Mouse (Mus musculus) midbrain, embryonic 10.5 days (tissue): Measurements from ENCODE around the gene Sema3b. TPM values are rescaled to one million over a fixed set of nuclear protein-coding genes. Genes with fewer than 3 reads are reported as not detected.

ENCODE experiments used
- DNase-seq: peaks from one replicate; pipeline ENCODE4 v3.0.0-alpha.2; 2017; ENCODE audit warnings: low spot score
- H3K27ac ChIP-seq: fragments of 300-500 bp; sonication (generic); replicated peaks from 2 replicates; pipeline ENCODE4 v1.5.1; 2016; ENCODE audit warnings: mild to moderate bottlenecking
- H3K27me3 ChIP-seq: fragments of 300-500 bp; sonication (generic); 2 replicates; pipeline ENCODE4 v1.6.1; 2016; ENCODE audit warnings: low read depth, mild to moderate bottlenecking; ENCODE audit not compliant: poor library complexity, severe bottlenecking
- H3K36me3 ChIP-seq: fragments of 300-500 bp; sonication (generic); 2 replicates; pipeline ENCODE4 v1.6.1; 2016; ENCODE audit warnings: mild to moderate bottlenecking, moderate library complexity
- H3K4me1 ChIP-seq: fragments of 300-500 bp; sonication (generic); 2 replicates; pipeline ENCODE4 v1.6.1; 2016
- H3K4me3 ChIP-seq: fragments of 300-500 bp; sonication (generic); 2 replicates; pipeline ENCODE4 v1.5.1; 2016; ENCODE audit warnings: mild to moderate bottlenecking, moderate library complexity
- H3K9me3 ChIP-seq: fragments of 300-500 bp; sonication (generic); replicated peaks from 2 replicates; pipeline ENCODE4 v1.6.1; 2016; ENCODE audit warnings: mild to moderate bottlenecking
- WGBS: fragments of 180-500 bp; shearing (Covaris S2); methylation state at CpG from one replicate; pipeline ENCODE4 v1.1.7; 2016; 5-methylcytosine and 5-hydroxymethylcytosine counted together
- polyA plus RNA-seq: library from polyadenylated mRNA; unstranded; fragments of >200 nt; fragmentation: Nextera tagmentation; extraction: Ambion mirVana; gene quantifications from 2 replicates; pipeline ENCODE4 v1.2.1, GENCODE M21; 2016

The Sema3b gene
- polyA plus RNA-seq, 1 experiment from 2014 or later = 1.8 TPM

GRCm38 (mm10) chr9:107643544-107644214 is 34.6 kb upstream of the Sema3b start:
- 0 out of 2 replicates have a peak, but pooled peaks cover 5% of the 10 kb centered on the region for H3K27me3 ChIP-seq
- peaks cover 53% of the 10 kb centered on the region for H3K4me1 ChIP-seq
- 93% methylated on average over 13 of the region's 13 CpGs for WGBS
- no peaks in the 10 kb centered on the region for H3K9me3 ChIP-seq
- H3K4me3 ChIP-seq = peak overlapping the region; percentile 54
- peak overlapping the region; percentile 90 for H3K27ac ChIP-seq
- no peak for DNase-seq
- no peaks in the 10 kb centered on the region for H3K36me3 ChIP-seq

GRCm38 (mm10) chr9:107641666-107642065 is 32.6 kb upstream of the Sema3b start:
- DNase-seq = no peak
- Histone ChIP-seq H3K4me3 (0 out of 2 replicates have a peak overlapping the region, but pooled peaks have one; percentile 1), H3K9me3 (no peaks in the 10 kb centered on the region), H3K27ac (peak overlapping the region; percentile 83), H3K36me3 (no peaks in the 10 kb centered on the region), H3K4me1 (peaks cover 69% of the 10 kb centered on the region), H3K27me3 (0 out of 2 replicates have a peak, but pooled peaks cover 5% of the 10 kb centered on the region)
- WGBS = 35% methylated on average over 8 of the region's 8 CpGs

- 30% methylated on average over 8 of the region's 8 CpGs for WGBS
- peaks cover 80% of the 10 kb centered on the region for H3K4me1 ChIP-seq
- no peaks in the 10 kb centered on the region for H3K36me3 ChIP-seq
- DNase-seq = no peak
- peak overlapping the region; percentile 9; the same call in 1 of the 2 replicates for H3K4me3 ChIP-seq
- 0 out of 2 replicates have a peak, but pooled peaks cover 4% of the 10 kb centered on the region for H3K27me3 ChIP-seq
- H3K27ac ChIP-seq = peak overlapping the region; percentile 83
- no peaks in the 10 kb centered on the region for H3K9me3 ChIP-seq
These were observed 31.3 kb upstream of the Sema3b start for GRCm38 (mm10) chr9:107640257-107640772.

GRCm38 (mm10) chr9:107637070-107637469 is 28.0 kb upstream of the Sema3b start:
- WGBS = 12% methylated on average over 7 of the region's 7 CpGs
- Histone ChIP-seq H3K9me3 (no peaks in the 10 kb centered on the region), H3K4me3 (peak overlapping the region; percentile 39), H3K4me1 (peaks cover 90% of the 10 kb centered on the region), H3K27ac (peak overlapping the region; percentile 98), H3K27me3 (no peaks in the 10 kb centered on the region), H3K36me3 (peaks cover 14% of the 10 kb centered on the region)
- peak; percentile 89 for DNase-seq

- Histone ChIP-seq H3K27me3 (no peaks in the 10 kb centered on the region), H3K36me3 (peaks cover 19% of the 10 kb centered on the region), H3K9me3 (no peaks in the 10 kb centered on the region), H3K27ac (peak within 1 kb of the TSS; percentile 98), H3K4me1 (peaks cover 90% of the 10 kb centered on the region), H3K4me3 (peak within 1 kb of the TSS; percentile 94)
- 3% methylated on average over 38 of the region's 38 CpGs for WGBS
- DNase-seq = peak; percentile 97
These were observed 26.4 kb upstream of the Sema3b start, which contains the start of gene Gnai2 for GRCm38 (mm10) chr9:107635279-107636028. Gene Gnai2, minus strand, starts transcription at chr9:107635367.

- Histone ChIP-seq H3K27me3 (no peaks in the 10 kb centered on the region), H3K4me3 (peak overlapping the region; percentile 94), H3K4me1 (peaks cover 90% of the 10 kb centered on the region), H3K9me3 (no peaks in the 10 kb centered on the region), H3K27ac (peak overlapping the region; percentile 98), H3K36me3 (peaks cover 19% of the 10 kb centered on the region)
- DNase-seq = no peak
- WGBS = under 1% methylated on average over 35 of the region's 35 CpGs
These were observed 25.6 kb upstream of the Sema3b start for GRCm38 (mm10) chr9:107634406-107635278.

- 1% methylated on average over 15 of the region's 15 CpGs for WGBS
- Histone ChIP-seq H3K4me3 (peak overlapping the region; percentile 94), H3K36me3 (peaks cover 25% of the 10 kb centered on the region), H3K27ac (peak overlapping the region; percentile 98), H3K27me3 (no peaks in the 10 kb centered on the region), H3K4me1 (peaks cover 90% of the 10 kb centered on the region), H3K9me3 (no peaks in the 10 kb centered on the region)
- peak; percentile 53 for DNase-seq
These were observed 24.8 kb upstream of the Sema3b start for GRCm38 (mm10) chr9:107633661-107634405.

- Histone ChIP-seq H3K4me1 (peaks cover 96% of the 10 kb centered on the region), H3K27me3 (no peaks in the 10 kb centered on the region), H3K36me3 (peaks cover 32% of the 10 kb centered on the region), H3K9me3 (no peaks in the 10 kb centered on the region), H3K27ac (peak overlapping the region; percentile 98), H3K4me3 (peak overlapping the region; percentile 94)
- peak; percentile 74 for DNase-seq
- WGBS = under 1% methylated on average over 33 of the region's 33 CpGs
These were observed 24.1 kb upstream of the Sema3b start for GRCm38 (mm10) chr9:107633091-107633660.

GRCm38 (mm10) chr9:107632478-107632877 is 23.4 kb upstream of the Sema3b start:
- no peaks in the 10 kb centered on the region for H3K27me3 ChIP-seq
- peaks cover 39% of the 10 kb centered on the region for H3K36me3 ChIP-seq
- 52% methylated on average over 6 of the region's 6 CpGs for WGBS
- no peaks in the 10 kb centered on the region for H3K9me3 ChIP-seq
- H3K4me1 ChIP-seq = peaks cover 96% of the 10 kb centered on the region
- peak overlapping the region; percentile 94 for H3K4me3 ChIP-seq
- peak overlapping the region; percentile 98 for H3K27ac ChIP-seq
- DNase-seq = no peak

- DNase-seq = no peak
These were observed 22.8 kb upstream of the Sema3b start for GRCm38 (mm10) chr9:107631861-107632260.

GRCm38 (mm10) chr9:107631311-107631826 is 22.3 kb upstream of the Sema3b start:
- peaks cover 96% of the 10 kb centered on the region for H3K4me1 ChIP-seq
- no peaks in the 10 kb centered on the region for H3K27me3 ChIP-seq
- H3K9me3 ChIP-seq = no peaks in the 10 kb centered on the region
- H3K4me3 ChIP-seq = peak overlapping the region; percentile 94
- H3K36me3 ChIP-seq = peaks cover 42% of the 10 kb centered on the region
- peak overlapping the region; percentile 98 for H3K27ac ChIP-seq
- no peak for DNase-seq
- WGBS = 34% methylated on average over 9 of the region's 9 CpGs

More at GRCm38 (mm10) chr9:107631861-107632260, 22.8 kb upstream of the Sema3b start:
- Histone ChIP-seq H3K27me3 (no peaks in the 10 kb centered on the region), H3K4me1 (peaks cover 96% of the 10 kb centered on the region), H3K4me3 (peak overlapping the region; percentile 94), H3K27ac (peak overlapping the region; percentile 98), H3K9me3 (no peaks in the 10 kb centered on the region), H3K36me3 (peaks cover 39% of the 10 kb centered on the region)
- WGBS = 70% methylated on average over 8 of the region's 8 CpGs
